Mouse (Mus musculus) thymus, adult 2 months (tissue): ENCODE data around the gene Rasgrp4.

Experiments
- CTCF ChIP-seq: fragments of 200-500 bp; IDR thresholded peaks from 2 replicates; pipeline ENCODE4 v1.5.1; 2012; ENCODE audit warnings: mild to moderate bottlenecking, control low read depth, low read length, moderate library complexity, borderline replicate concordance; ENCODE audit not compliant: control insufficient read depth, poor library complexity, insufficient read depth; ENCODE audit errors: extremely low read depth
- POLR2A ChIP-seq: fragments of 200-500 bp; IDR thresholded peaks from 2 replicates; pipeline ENCODE4 v1.6.1; 2012; ENCODE audit warnings: mild to moderate bottlenecking, low read length, control low read depth, moderate library complexity; ENCODE audit not compliant: control insufficient read depth, poor library complexity, insufficient read depth; ENCODE audit errors: extremely low read depth

DNA sequence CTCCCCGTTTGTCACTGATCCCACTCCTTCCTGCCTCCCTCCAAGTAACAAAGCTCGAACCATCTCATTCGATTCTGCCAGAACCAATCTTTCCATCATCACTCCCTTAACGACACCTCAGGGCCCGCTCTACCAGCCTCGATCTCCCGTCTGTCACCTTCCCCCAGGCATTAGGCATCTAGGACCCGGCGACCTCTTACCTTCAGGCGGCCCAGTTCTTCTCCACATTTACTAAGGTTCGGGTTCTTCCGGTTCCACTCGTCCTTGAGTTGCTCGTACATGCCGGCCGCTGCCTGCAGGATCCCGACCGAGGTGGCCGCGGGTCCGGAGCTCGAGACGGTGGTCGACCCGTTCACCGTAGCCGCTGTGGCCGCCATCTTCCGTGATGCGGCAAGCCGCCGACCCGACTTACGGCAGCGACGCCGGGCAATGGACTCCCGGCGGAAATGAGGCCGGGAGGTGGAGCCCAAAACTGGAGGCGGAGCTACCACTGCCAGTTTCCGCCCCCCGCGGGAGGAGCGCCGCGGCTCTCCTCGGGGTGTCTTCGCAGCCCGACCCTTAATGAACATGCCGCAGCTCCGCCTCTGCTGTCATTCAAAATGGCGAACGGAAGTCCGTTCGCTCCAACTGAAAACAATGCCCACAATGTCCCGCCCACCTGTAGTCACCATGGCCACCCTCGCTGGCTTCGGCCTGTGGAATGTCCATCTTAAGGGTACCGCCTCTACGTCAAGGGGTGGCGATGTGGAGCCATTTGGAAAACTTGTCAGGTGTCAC, 45.6 kb downstream of the Rasgrp4 start, which contains the start of gene Psmd8:
- TF ChIP-seq CTCF (0 out of 2 replicates have a peak, but pooled peaks have one; percentile 63), POLR2A (peak; percentile 96)
